Mouse (Mus musculus) cerebellum, adult 9-11 months (tissue): ENCODE results near the gene Cyp2d26.
"Not testable (repeated sequence)": the region's sequence is repeated elsewhere in the genome, so short reads cannot be mapped to it uniquely, and the experiment has no call there.

Source experiments
- DNase-seq: peaks from one replicate; pipeline ENCODE4 v3.0.0; 2022

Cyp2d26 gene

GRCm38 (mm10) chr15:82794277-82794676 lies at the start of gene Cyp2d26:
TSS of gene Cyp2d26 (minus strand) at chr15:82794294.
- DNase-seq, result no peak

- no peak for DNase-seq
These were observed 45.1 kb upstream of the Cyp2d26 start for GRCm38 (mm10) chr15:82839146-82839545.

- DNase-seq, result no peak
These were observed 35.8 kb upstream of the Cyp2d26 start for GRCm38 (mm10) chr15:82829917-82830316.

- no peak for DNase-seq
These were observed 31.8 kb upstream of the Cyp2d26 start for GRCm38 (mm10) chr15:82825866-82826265.

DNA sequence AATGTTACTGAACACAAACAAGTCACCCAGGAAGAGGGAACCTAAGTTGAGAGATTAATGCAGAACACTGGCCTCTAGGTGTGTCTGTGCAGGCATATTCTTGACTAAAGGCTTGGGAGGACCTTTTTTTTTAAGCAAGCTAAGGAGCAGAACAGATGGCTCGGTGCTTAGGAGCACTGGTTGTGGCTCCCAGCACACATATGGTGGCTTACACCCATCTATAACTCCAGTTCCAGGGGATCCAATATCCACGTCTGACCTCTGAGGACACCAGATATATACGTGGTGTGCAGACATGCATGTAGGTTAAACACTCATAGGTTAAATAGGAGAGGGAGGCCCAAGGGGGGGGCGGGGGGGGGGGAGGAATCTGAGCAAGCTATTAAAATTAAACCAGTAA lies 28.3 kb upstream of the Cyp2d26 start:
- DNase-seq, result no peak

GRCm38 (mm10) chr15:82821657-82822056 lies 27.6 kb upstream of the Cyp2d26 start:
- no peak for DNase-seq

DNA sequence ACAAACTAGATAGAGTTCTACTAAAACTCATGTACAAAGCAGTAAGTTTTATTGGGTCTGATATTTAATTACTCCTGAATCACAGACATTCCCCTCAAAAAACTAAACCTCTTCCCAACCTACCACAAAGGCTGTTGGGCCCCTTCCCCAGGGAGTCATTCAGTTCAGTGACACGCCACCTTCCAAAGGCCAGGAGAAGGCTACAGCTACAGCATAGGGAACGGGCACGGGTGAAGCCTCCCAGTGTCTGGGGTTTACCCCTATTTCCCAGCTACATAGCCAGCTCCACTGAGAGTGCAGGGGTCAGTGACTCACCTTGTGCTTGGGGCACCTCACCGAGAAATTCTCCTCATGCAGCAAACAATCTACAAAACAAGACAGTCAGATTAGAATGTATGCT lies 21.2 kb upstream of the Cyp2d26 start:
- no peak for DNase-seq

- DNase-seq, result peak; percentile 49
These were observed 20.7 kb upstream of the Cyp2d26 start for GRCm38 (mm10) chr15:82814806-82815205.

DNA sequence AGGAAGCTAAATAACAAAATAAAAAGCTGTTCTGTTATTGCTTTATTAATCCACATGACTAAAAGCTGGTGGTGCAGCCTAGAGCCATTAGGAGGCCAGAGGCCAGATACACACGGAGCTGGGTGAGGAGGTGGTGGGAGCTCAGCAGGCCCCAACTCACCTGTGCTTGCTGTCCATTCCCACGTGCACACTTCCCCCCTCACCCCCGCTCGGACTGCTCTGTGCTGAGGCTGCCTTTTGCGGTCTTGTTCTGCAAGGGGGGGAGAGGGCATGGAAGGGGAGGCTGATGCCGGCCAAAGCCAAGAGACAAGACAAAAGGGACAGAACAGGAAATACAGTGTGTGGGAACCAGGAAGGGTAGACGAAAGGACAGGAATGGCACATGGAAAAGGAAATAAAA lies 20.2 kb upstream of the Cyp2d26 start:
- no peak for DNase-seq

DNA sequence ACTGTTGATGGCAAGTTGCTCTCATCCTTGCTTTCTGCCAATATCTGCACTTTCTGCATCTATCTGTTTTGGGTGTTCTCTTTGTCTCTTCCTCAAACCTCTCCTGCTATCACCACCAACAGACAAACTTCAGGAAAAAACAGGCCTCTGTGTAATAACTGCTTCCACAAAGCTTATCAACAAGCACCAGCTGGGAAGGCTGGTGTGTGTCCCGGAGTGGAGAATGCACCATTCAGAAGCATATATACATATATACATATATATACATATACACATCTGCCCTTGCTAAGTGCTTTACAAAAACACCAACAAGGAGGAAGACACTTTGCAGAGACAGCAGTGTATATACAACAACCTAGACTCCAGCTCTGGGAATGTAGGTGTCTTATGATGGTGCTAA lies 16.5 kb upstream of the Cyp2d26 start:
- no peak for DNase-seq

- no peak for DNase-seq
These were observed 15.4 kb upstream of the Cyp2d26 start for GRCm38 (mm10) chr15:82809511-82809910.

DNA sequence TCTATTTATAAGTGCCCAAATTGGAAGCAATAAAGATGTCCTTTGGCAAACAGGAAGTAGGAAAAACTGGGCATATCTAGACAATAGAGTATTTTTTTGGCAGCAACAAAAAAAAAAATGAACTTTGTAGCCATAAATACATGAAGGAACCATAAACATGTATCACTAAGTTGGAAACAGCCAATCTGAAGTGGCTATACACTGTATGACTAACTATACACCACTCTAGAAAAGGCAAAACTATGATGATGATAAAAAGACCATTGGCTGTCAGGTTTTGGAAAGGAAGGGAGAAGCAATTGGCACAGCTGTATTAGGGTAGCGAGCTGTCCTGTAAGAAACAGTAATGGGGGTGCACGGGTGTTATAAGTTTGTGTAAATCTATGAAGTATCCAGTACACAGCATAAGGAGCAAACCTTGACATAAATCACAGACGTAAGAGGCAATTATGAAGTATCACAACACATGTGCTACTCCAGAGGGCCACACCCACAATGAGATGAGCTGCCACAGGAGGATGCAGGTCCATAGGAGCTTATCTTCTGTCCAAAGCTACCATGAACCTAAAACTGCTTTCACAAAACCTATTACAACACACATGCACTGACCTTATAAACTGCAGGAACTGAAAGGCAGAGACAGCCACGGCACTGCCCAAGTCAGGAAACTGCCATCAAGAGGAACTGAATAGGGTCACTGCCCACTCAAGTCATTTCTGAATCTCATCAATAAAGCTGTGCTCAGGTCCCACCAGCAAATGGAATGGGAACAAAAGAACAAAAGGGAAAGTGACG lies 13.1 kb upstream of the Cyp2d26 start:
- DNase-seq, result no peak

- peak; percentile 50 for DNase-seq
These were observed 10.9 kb upstream of the Cyp2d26 start for GRCm38 (mm10) chr15:82804708-82805639.

- DNase-seq, result no peak
These were observed 1.9 kb upstream of the Cyp2d26 start for GRCm38 (mm10) chr15:82795936-82796440.

- DNase-seq, result no peak
These were observed 226 bp downstream of the Cyp2d26 start for GRCm38 (mm10) chr15:82793868-82794267.

- no peak for DNase-seq
These were observed 640 bp downstream of the Cyp2d26 start for GRCm38 (mm10) chr15:82793454-82793853.

GRCm38 (mm10) chr15:82792566-82792965 lies 1.5 kb downstream of the Cyp2d26 start:
- DNase-seq, result no peak

- DNase-seq, result no peak
These were observed 9.5 kb downstream of the Cyp2d26 start for GRCm38 (mm10) chr15:82784581-82784980.

GRCm38 (mm10) chr15:82783800-82784199 lies 10.3 kb downstream of the Cyp2d26 start:
- DNase-seq, result no peak

DNA sequence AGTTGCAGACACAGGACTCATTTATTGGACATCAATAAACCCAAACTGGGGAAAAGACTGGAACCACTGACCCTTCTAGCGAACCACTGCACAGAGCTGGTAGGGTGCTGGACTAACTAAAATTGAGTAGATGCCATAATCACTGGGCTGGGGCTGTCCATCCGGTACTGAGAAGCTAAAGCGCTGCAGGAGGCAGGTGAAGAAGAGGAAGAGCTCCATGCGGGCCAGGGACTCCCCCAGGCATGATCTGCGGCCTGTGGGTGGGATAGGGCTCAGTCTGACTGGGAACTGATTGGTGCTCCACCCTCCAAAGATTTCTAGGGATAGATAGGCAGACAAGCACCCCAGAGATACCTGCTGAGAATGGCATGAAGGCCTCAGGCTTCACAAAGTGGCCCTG lies 16.2 kb downstream of the Cyp2d26 start:
- not testable (repeated sequence) for DNase-seq

DNA sequence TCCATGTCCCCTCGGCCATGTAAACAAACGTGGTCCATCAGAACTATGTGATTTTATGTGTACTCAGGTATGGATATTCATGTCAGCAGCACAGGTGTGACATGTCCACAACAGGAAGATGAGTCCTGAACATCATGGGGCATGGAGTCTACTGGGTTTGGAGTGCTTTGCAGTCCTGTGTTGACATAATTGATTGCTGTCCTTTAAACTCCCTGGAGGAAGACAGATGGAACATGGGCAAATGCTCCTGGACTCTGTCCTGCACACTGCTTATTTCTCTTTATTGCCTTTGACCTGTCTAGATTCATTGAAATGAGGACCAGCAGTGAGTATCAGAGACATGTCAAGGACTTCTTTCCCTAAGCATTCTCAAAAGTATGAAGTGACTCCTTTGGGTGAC lies 28.2 kb downstream of the Cyp2d26 start:
- DNase-seq, result no peak

- DNase-seq, result no peak
These were observed 29.2 kb downstream of the Cyp2d26 start for GRCm38 (mm10) chr15:82764881-82765280.

GRCm38 (mm10) chr15:82763631-82764420 lies 30.3 kb downstream of the Cyp2d26 start, which contains the start of gene Cyp2d40:
TSS of gene Cyp2d40 (minus strand) at chr15:82764183.
- DNase-seq, result no peak
